Mouse (Mus musculus) brown adipose tissue, adult 24 weeks (tissue): ENCODE measurements around the gene Gli1. TPM values are rescaled to one million over a fixed set of nuclear protein-coding genes. Genes with fewer than 3 reads are reported as not detected.

Source experiments
- H3K27ac ChIP-seq: fragments of 200-500 bp; replicated peaks from 2 replicates; pipeline ENCODE4 v1.5.1; 2012; ENCODE audit warnings: low read depth, mild to moderate bottlenecking, low read length
- H3K4me1 ChIP-seq: fragments of 200-500 bp; 2 replicates; pipeline ENCODE4 v1.6.1; 2012; ENCODE audit warnings: low read length, mixed read lengths; ENCODE audit not compliant: control insufficient read depth, insufficient read depth, insufficient read length
- H3K4me3 ChIP-seq: fragments of 200-500 bp; 2 replicates; pipeline ENCODE4 v1.5.1; 2012; ENCODE audit warnings: low read depth, mild to moderate bottlenecking, low read length, moderate library complexity; ENCODE audit not compliant: insufficient read depth
- polyA plus RNA-seq: library from polyadenylated mRNA; stranded (reverse); fragments of >200 nt; gene quantifications from 2 replicates; pipeline ENCODE4 v1.2.4, GENCODE M21; 2012; ENCODE audit not compliant: missing spikeins, insufficient read depth, insufficient read length

The Gli1 gene
- polyA plus RNA-seq, 1 experiment, result 0.79 TPM

DNA sequence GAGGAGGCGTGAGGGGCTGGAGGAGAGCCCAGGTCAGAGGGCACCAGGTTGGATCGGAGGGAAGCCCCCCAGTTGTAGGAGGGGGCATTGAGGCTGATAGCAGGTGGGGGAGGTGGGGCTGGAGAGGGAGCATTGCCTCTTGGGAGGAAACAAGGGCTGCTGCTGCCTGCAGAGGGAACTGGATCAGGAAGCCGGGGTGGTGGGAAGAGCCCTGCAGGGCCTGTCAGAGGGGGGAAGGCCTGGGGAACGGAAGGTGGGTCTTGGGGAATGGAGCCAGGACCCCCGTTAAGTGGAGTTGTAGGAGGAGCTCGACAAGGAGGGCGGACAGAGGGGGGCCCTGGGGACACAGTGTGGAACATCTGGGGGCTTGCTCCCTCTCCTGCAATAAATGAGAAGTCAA, 55.6 kb downstream of the Gli1 start:
- H3K4me1 ChIP-seq, result peaks cover 10% of the 10 kb centered on the region
- H3K27ac ChIP-seq, result no peak overlapping the region
- no peak overlapping the region for H3K4me3 ChIP-seq

- Histone ChIP-seq H3K27ac (no peak overlapping the region), H3K4me1 (peaks cover 10% of the 10 kb centered on the region), H3K4me3 (no peak overlapping the region)
Observed at GRCm38 (mm10) chr10:127285644-127286043, 56.1 kb downstream of the Gli1 start.

GRCm38 (mm10) chr10:127284724-127285500, 56.9 kb downstream of the Gli1 start:
- Histone ChIP-seq H3K4me3 (no peak overlapping the region), H3K4me1 (peaks cover 10% of the 10 kb centered on the region), H3K27ac (no peak overlapping the region)

DNA sequence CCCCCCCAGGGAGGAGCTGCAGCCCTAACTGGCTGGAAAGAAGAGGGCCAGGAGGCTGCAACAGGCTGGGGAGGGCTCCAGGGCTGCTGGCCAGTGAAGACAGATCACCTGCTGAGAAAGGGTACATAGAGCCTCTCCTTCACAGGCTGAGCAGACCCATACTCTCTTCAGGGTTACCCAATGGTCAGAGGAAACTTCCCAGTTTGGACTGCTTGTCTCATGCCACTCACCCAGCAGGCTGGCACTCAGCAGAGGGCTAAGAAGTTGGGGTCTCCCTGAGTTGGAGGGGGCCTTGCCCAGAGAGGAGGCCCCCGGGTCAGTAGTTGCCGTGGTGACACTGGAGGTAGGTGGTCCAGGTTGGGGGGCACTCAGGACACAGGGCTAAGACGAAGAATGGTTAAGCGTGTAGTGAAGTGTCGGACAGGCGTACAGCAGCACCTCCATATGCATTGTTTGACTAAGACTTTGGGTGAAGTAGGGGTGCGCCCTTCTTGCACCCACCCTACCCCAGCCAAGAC, 57.6 kb downstream of the Gli1 start:
- Histone ChIP-seq H3K4me1 (peaks cover 10% of the 10 kb centered on the region), H3K27ac (no peak overlapping the region), H3K4me3 (no peak overlapping the region)

GRCm38 (mm10) chr10:127282620-127283215, 59.1 kb downstream of the Gli1 start:
- Histone ChIP-seq H3K4me3 (no peak overlapping the region), H3K4me1 (peaks cover 10% of the 10 kb centered on the region), H3K27ac (no peak overlapping the region)

DNA sequence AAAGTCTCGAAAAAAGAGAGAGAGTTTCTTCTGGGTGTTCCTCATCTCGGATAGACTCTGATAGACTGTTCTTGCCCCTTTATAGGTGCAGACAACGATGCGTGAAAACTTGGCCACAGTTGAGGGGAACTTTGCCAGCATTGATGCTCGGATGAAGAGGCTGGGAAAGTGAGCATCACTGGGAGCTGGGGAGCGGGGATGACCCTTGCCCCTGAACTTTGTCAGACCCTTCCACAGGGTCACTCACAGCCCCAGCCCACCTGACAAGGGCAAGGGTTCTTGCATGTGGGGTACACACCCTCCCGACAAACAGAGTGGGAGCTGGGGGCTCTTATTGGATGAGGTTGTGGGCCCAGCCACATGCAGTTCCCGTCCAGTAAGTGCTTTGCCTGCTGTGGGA, 60.5 kb downstream of the Gli1 start:
- Histone ChIP-seq H3K4me1 (no peaks in the 10 kb centered on the region; the same call in 1 of the 2 replicates), H3K27ac (no peak overlapping the region), H3K4me3 (no peak overlapping the region)

Other genes with a start within 250 kb of the Gli1 start
- 35.8 and 42.4 TPM in 2 replicates for gene Os9, start 220.8 kb downstream of the Gli1 start, polyA plus RNA-seq
- gene B4galnt1, start 176.7 kb downstream of the Gli1 start, polyA plus RNA-seq, result 0.95 and 1.8 TPM in 2 replicates
- 1.0 and 4.8 TPM in 2 replicates for gene Slc26a10, start 161.3 kb downstream of the Gli1 start, polyA plus RNA-seq
- gene Arhgef25, start 151.9 kb downstream of the Gli1 start, polyA plus RNA-seq, result 2.0 and 4.0 TPM in 2 replicates
- gene Dtx3, start 146.2 kb downstream of the Gli1 start, polyA plus RNA-seq, result 5.0 and 5.8 TPM in 2 replicates
- gene Pip4k2c, start 130.4 kb downstream of the Gli1 start, polyA plus RNA-seq, result 15.4 and 18.5 TPM in 2 replicates
- gene Kif5a, start 78.6 kb downstream of the Gli1 start, polyA plus RNA-seq, result 0.99 and 2.2 TPM in 2 replicates
- gene Dctn2, start 75.6 kb downstream of the Gli1 start, polyA plus RNA-seq, result 100 and 102 TPM in 2 replicates
- gene Mbd6, start 53.0 kb downstream of the Gli1 start, polyA plus RNA-seq, result 15.9 and 18.4 TPM in 2 replicates
- gene Mars, start 30.2 kb downstream of the Gli1 start, polyA plus RNA-seq, result 51.3 and 67.4 TPM in 2 replicates
- 0.87 and 1.9 TPM in 2 replicates for gene Arhgap9, start 20.0 kb downstream of the Gli1 start, polyA plus RNA-seq
- gene Inhbe, start 12.4 kb upstream of the Gli1 start, polyA plus RNA-seq, result not detected in 2 replicates
- not detected in 2 replicates for gene Inhbc, start 28.5 kb upstream of the Gli1 start, polyA plus RNA-seq
- 70.7 and 78.5 TPM in 2 replicates for gene R3hdm2, start 38.4 kb upstream of the Gli1 start, polyA plus RNA-seq
- gene Stac3, start 159.7 kb upstream of the Gli1 start, polyA plus RNA-seq, result 3.8 and 4.8 TPM in 2 replicates
- gene Ndufa4l2, start 173.0 kb upstream of the Gli1 start, polyA plus RNA-seq, result 13.0 and 14.5 TPM in 2 replicates
- gene Shmt2, start 180.5 kb upstream of the Gli1 start, polyA plus RNA-seq, result 15.5 and 16.7 TPM in 2 replicates
- not detected in 2 replicates for gene Nxph4, start 192.6 kb upstream of the Gli1 start, polyA plus RNA-seq